Mouse (Mus musculus): ENCODE data around the gene Prrxl1.
A peak's percentile ranks its signal among the peaks of the same experiment; 100 is the strongest.

The Prrxl1 gene

GRCm38 (mm10) chr14:32599290-32600041, at the start of gene Prrxl1:
Gene Prrxl1 (plus strand): TSS chr14:32599407.
- DNase-seq (ENCODE audit: low spot score in 2 of 2): no peak

GRCm38 (mm10) chr14:32551854-32552253, 47.4 kb upstream of the Prrxl1 start:
- DNase-seq (ENCODE audit: low spot score in 2 of 2): no peak

GRCm38 (mm10) chr14:32553198-32553903, 45.9 kb upstream of the Prrxl1 start:
- no peak for DNase-seq (ENCODE audit: low spot score in 2 of 2)

GRCm38 (mm10) chr14:32554860-32555526, 44.2 kb upstream of the Prrxl1 start:
- DNase-seq (ENCODE audit: low spot score in 2 of 2): no peak

- DNase-seq (ENCODE audit: low spot score in 2 of 2): no peak
Measured at GRCm38 (mm10) chr14:32561428-32561827, 37.8 kb upstream of the Prrxl1 start.

- DNase-seq (ENCODE audit: low spot score in 2 of 2): no peak
Measured at GRCm38 (mm10) chr14:32563661-32564060, 35.5 kb upstream of the Prrxl1 start.

GRCm38 (mm10) chr14:32572519-32572918, 26.7 kb upstream of the Prrxl1 start:
- DNase-seq (ENCODE audit: low spot score in 2 of 2): no peak

GRCm38 (mm10) chr14:32578420-32578819, 20.8 kb upstream of the Prrxl1 start:
- no peak for DNase-seq (ENCODE audit: low spot score in 2 of 2)

- no peak for DNase-seq (ENCODE audit: low spot score in 2 of 2)
Measured at GRCm38 (mm10) chr14:32583696-32584095, 15.5 kb upstream of the Prrxl1 start.

- DNase-seq (ENCODE audit: low spot score in 2 of 2): peak; percentile 40 to 56
Measured at GRCm38 (mm10) chr14:32587013-32587784, 12.0 kb upstream of the Prrxl1 start.

GRCm38 (mm10) chr14:32590377-32590776, 8.8 kb upstream of the Prrxl1 start:
- no peak for DNase-seq (ENCODE audit: low spot score in 2 of 2)

- DNase-seq (ENCODE audit: low spot score in 2 of 2): no peak
Measured at GRCm38 (mm10) chr14:32597232-32598231, 1.7 kb upstream of the Prrxl1 start.

GRCm38 (mm10) chr14:32598437-32599219, 579 bp upstream of the Prrxl1 start:
- DNase-seq (ENCODE audit: low spot score in 2 of 2): no peak

- no peak for DNase-seq (ENCODE audit: low spot score in 2 of 2)
Measured at GRCm38 (mm10) chr14:32600110-32600509, 903 bp downstream of the Prrxl1 start.

- DNase-seq (ENCODE audit: low spot score in 2 of 2): no peak
Measured at GRCm38 (mm10) chr14:32605508-32605907, 6.3 kb downstream of the Prrxl1 start.

GRCm38 (mm10) chr14:32606316-32606715, 7.1 kb downstream of the Prrxl1 start:
- no peak for DNase-seq (ENCODE audit: low spot score in 2 of 2)

- peak in 1 of 2 experiments; percentile 14 for DNase-seq (ENCODE audit: low spot score in 2 of 2)
Measured at GRCm38 (mm10) chr14:32609392-32609791, 10.2 kb downstream of the Prrxl1 start.

GRCm38 (mm10) chr14:32617253-32617652, 18.0 kb downstream of the Prrxl1 start:
- DNase-seq (ENCODE audit: low spot score in 2 of 2): no peak

GRCm38 (mm10) chr14:32624245-32624644, 25.0 kb downstream of the Prrxl1 start:
- no peak for DNase-seq (ENCODE audit: low spot score in 2 of 2)

- no peak for DNase-seq (ENCODE audit: low spot score in 2 of 2)
Measured at GRCm38 (mm10) chr14:32624811-32625210, 25.6 kb downstream of the Prrxl1 start.
